Mouse (Mus musculus) limb, embryonic 10.5 days (tissue): Measurements from ENCODE around the gene Mcm8. TPM values are rescaled to one million over a fixed set of nuclear protein-coding genes. Genes with fewer than 3 reads are reported as not detected.
A peak's percentile ranks its signal among the peaks of the same experiment; 100 is the strongest.

Experiments
- DNase-seq: peaks from one replicate; pipeline ENCODE4 v3.0.0-alpha.2; 2017; ENCODE audit warnings: low spot score
- H3K27ac ChIP-seq: fragments of 300-500 bp; sonication (generic); 2 replicates; pipeline ENCODE4 v1.5.1; 2016; ENCODE audit warnings: mild to moderate bottlenecking
- H3K27me3 ChIP-seq: fragments of 300-500 bp; sonication (generic); 2 replicates; pipeline ENCODE4 v1.6.1; 2016; ENCODE audit warnings: low read depth, mild to moderate bottlenecking; ENCODE audit not compliant: poor library complexity, severe bottlenecking
- H3K36me3 ChIP-seq: fragments of 300-500 bp; sonication (generic); 2 replicates; pipeline ENCODE4 v1.6.1; 2016; ENCODE audit warnings: mild to moderate bottlenecking, moderate library complexity
- H3K4me1 ChIP-seq: fragments of 300-500 bp; sonication (generic); 2 replicates; pipeline ENCODE4 v1.6.1; 2016
- H3K4me3 ChIP-seq: fragments of 300-500 bp; sonication (generic); 2 replicates; pipeline ENCODE4 v1.5.1; 2016; ENCODE audit warnings: mild to moderate bottlenecking, moderate library complexity
- H3K9me3 ChIP-seq: fragments of 300-500 bp; sonication (generic); replicated peaks from 2 replicates; pipeline ENCODE4 v1.6.1; 2016; ENCODE audit warnings: mild to moderate bottlenecking
- WGBS: fragments of 180-500 bp; shearing (Covaris S2); methylation state at CpG from one replicate; pipeline ENCODE4 v1.1.7; 2016; 5-methylcytosine and 5-hydroxymethylcytosine counted together
- polyA plus RNA-seq: library from polyadenylated mRNA; unstranded; fragments of >200 nt; fragmentation: Nextera tagmentation; extraction: Ambion mirVana; gene quantifications from 2 replicates; pipeline ENCODE4 v1.2.1, GENCODE M21; 2016

Gene Mcm8
- polyA plus RNA-seq, result 30.2 and 30.6 TPM in 2 replicates

DNA sequence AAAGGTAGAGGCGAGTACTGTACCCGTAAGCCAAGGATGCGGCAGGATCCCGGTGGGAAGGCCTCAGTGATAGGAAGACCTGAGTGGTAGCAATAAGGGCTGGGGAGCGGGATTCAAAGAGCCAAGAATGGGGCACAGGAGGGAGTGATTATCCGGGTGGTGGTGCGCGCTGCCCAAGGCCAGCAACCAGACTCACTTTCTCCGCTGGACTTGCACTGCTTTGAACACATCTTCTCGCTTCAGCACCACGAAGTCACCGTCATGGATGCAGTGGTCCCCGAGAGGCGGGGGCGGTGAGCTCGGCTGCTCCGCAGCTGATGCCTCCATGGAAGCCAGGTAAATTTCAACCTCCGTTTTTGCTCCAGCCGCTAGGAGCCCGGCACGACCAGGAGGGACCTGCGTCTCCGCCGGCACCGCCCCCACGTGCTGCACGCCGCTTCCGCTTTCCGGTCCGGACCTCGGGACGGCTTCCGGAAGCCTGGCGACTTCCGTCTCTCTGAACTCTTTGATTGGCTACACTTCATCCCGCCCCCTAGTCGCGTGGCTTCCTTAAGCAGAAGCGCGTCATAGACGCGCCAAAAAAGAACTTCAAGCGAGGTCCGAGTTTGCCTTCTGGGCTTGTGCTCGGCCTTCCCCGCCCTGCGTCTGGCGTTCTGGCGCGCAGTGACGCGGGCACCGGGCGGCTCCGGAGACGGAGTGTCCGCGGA is at the start of gene Mcm8, which contains the start of gene Trmt6:
Mcm8 (plus strand) TSS at position 534 of the 707 bp plus-strand sequence.
Trmt6 (minus strand) TSS at position 448 of the 707 bp plus-strand sequence.
- no peaks in the 10 kb centered on the region for H3K9me3 ChIP-seq
- H3K4me3 ChIP-seq, result peak within 1 kb of the TSS; percentile 85
- WGBS, result under 1% methylated on average over 59 of the region's 59 CpGs
- peaks cover 56% of the 10 kb centered on the region for H3K36me3 ChIP-seq
- H3K27ac ChIP-seq, result peak within 1 kb of the TSS; percentile 91
- peak; percentile 96 for DNase-seq
- peaks cover 18% of the 10 kb centered on the region for H3K4me1 ChIP-seq
- no peaks in the 10 kb centered on the region for H3K27me3 ChIP-seq

GRCm38 (mm10) chr2:132770822-132771221 is 45.1 kb upstream of the Mcm8 start:
- Histone ChIP-seq H3K4me1 (no peaks in the 10 kb centered on the region), H3K27ac (no peak overlapping the region), H3K27me3 (no peaks in the 10 kb centered on the region), H3K9me3 (no peaks in the 10 kb centered on the region), H3K36me3 (no peaks in the 10 kb centered on the region), H3K4me3 (no peak overlapping the region)
- DNase-seq, result no peak
- 70% methylated on average over 1 of the region's 1 CpGs for whole genome bisulfite sequencing

- WGBS, result 12% methylated on average over 4 of the region's 4 CpGs
- Histone ChIP-seq H3K27me3 (peaks cover 6% of the 10 kb centered on the region; the same call in 1 of the 2 replicates), H3K4me1 (peaks cover 9% of the 10 kb centered on the region), H3K9me3 (no peaks in the 10 kb centered on the region), H3K27ac (no peak within 1 kb of the TSS), H3K36me3 (no peaks in the 10 kb centered on the region), H3K4me3 (peak within 1 kb of the TSS; percentile 56)
- DNase-seq, result no peak
These were observed 35.0 kb upstream of the Mcm8 start, which contains the start of gene Chgb for GRCm38 (mm10) chr2:132780978-132781377. TSS of gene Chgb (plus strand) at chr2:132781278.

DNA sequence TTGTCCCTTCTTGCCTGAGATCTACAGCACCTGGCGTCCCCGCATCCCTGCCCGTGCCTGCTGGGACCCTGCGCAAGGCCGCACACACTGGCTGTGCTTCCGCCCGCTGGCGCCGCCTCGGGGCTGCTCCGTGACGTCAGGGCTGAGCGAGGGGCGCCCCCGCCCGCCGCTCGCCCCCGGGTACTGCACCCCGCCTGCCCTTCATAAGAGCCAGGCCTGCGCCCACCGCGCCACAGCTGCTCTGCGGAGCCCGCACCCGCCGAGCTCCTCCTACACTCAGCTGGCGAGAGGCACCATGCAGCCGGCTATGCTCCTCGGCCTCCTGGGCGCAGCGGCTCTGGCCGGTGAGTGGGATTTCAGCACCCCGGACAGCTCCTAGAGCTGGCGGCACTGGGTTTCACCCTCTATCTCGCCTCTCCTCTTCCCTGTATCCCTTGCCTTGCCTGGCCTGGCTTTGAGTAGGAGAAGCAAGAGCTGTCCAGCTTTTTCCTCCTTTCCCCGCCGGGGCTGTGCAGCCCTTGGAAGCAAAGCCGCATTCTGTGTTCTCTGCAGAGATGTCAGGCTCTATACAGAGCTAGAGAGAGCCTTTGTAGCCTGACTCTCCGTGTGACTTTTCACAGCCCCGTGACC is 34.4 kb upstream of the Mcm8 start:
- Histone ChIP-seq H3K27ac (no peak overlapping the region), H3K4me1 (peaks cover 9% of the 10 kb centered on the region), H3K4me3 (peak overlapping the region; percentile 56), H3K9me3 (no peaks in the 10 kb centered on the region), H3K27me3 (peaks cover 6% of the 10 kb centered on the region; the same call in 1 of the 2 replicates), H3K36me3 (no peaks in the 10 kb centered on the region)
- WGBS, result under 1% methylated on average over 34 of the region's 41 CpGs
- DNase-seq, result peak; percentile 98

- Histone ChIP-seq H3K27ac (no peak overlapping the region), H3K36me3 (no peaks in the 10 kb centered on the region), H3K27me3 (peaks cover 6% of the 10 kb centered on the region; the same call in 1 of the 2 replicates), H3K4me1 (peaks cover 5% of the 10 kb centered on the region), H3K4me3 (no peak overlapping the region), H3K9me3 (no peaks in the 10 kb centered on the region)
- no peak for DNase-seq
- WGBS, result 84% methylated on average over 6 of the region's 6 CpGs
These were observed 31.9 kb upstream of the Mcm8 start for GRCm38 (mm10) chr2:132784039-132784438.

DNA sequence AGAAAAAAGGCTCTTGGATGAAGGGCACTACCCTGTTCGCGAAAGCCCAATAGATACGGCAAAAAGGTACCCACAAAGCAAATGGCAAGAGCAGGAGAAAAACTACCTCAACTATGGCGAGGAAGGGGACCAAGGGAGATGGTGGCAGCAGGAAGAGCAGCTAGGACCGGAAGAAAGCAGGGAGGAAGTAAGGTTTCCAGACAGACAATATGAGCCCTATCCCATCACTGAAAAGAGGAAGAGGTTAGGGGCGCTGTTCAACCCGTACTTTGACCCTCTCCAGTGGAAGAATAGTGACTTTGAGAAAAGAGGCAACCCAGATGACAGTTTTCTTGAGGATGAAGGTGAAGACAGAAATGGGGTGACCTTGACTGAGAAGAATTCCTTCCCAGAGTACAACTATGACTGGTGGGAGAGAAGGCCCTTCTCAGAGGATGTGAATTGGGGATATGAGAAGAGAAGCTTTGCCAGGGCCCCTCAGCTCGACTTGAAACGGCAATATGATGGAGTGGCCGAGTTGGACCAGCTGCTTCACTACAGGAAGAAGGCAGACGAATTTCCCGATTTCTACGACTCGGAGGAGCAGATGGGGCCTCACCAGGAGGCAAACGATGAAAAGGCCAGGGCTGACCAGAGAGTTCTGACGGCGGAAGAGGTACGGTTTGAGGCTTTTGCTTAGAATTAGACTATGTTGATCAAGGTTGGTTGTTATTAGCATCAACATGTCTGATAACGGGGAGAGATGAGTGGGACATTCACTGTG is 22.3 kb upstream of the Mcm8 start:
- Histone ChIP-seq H3K4me3 (no peak overlapping the region), H3K9me3 (no peaks in the 10 kb centered on the region), H3K27ac (no peak overlapping the region), H3K27me3 (no peaks in the 10 kb centered on the region), H3K4me1 (no peaks in the 10 kb centered on the region), H3K36me3 (no peaks in the 10 kb centered on the region)
- no peak for DNase-seq
- WGBS, result 90% methylated on average over 19 of the region's 19 CpGs

GRCm38 (mm10) chr2:132794204-132794586 is 21.7 kb upstream of the Mcm8 start:
- no peaks in the 10 kb centered on the region for H3K4me1 ChIP-seq
- 84% methylated on average over 7 of the region's 7 CpGs for WGBS
- no peaks in the 10 kb centered on the region for H3K27me3 ChIP-seq
- H3K9me3 ChIP-seq, result no peaks in the 10 kb centered on the region
- no peak overlapping the region for H3K4me3 ChIP-seq
- no peak for DNase-seq
- no peaks in the 10 kb centered on the region for H3K36me3 ChIP-seq
- H3K27ac ChIP-seq, result no peak overlapping the region

GRCm38 (mm10) chr2:132802976-132803375 is 13.0 kb upstream of the Mcm8 start:
- H3K27ac ChIP-seq, result no peak overlapping the region
- no peaks in the 10 kb centered on the region for H3K27me3 ChIP-seq
- 91% methylated on average over 2 of the region's 2 CpGs for WGBS
- peaks cover 51% of the 10 kb centered on the region for H3K36me3 ChIP-seq
- no peak for DNase-seq
- H3K4me3 ChIP-seq, result no peak overlapping the region
- no peaks in the 10 kb centered on the region for H3K4me1 ChIP-seq
- H3K9me3 ChIP-seq, result no peaks in the 10 kb centered on the region

GRCm38 (mm10) chr2:132841071-132841470 is 25.1 kb downstream of the Mcm8 start:
- Histone ChIP-seq H3K27ac (no peak overlapping the region), H3K4me3 (no peak overlapping the region), H3K36me3 (peaks cover 68% of the 10 kb centered on the region), H3K9me3 (no peaks in the 10 kb centered on the region), H3K4me1 (no peaks in the 10 kb centered on the region), H3K27me3 (no peaks in the 10 kb centered on the region)
- WGBS, result 94% methylated on average over 4 of the region's 4 CpGs
- no peak for DNase-seq

DNA sequence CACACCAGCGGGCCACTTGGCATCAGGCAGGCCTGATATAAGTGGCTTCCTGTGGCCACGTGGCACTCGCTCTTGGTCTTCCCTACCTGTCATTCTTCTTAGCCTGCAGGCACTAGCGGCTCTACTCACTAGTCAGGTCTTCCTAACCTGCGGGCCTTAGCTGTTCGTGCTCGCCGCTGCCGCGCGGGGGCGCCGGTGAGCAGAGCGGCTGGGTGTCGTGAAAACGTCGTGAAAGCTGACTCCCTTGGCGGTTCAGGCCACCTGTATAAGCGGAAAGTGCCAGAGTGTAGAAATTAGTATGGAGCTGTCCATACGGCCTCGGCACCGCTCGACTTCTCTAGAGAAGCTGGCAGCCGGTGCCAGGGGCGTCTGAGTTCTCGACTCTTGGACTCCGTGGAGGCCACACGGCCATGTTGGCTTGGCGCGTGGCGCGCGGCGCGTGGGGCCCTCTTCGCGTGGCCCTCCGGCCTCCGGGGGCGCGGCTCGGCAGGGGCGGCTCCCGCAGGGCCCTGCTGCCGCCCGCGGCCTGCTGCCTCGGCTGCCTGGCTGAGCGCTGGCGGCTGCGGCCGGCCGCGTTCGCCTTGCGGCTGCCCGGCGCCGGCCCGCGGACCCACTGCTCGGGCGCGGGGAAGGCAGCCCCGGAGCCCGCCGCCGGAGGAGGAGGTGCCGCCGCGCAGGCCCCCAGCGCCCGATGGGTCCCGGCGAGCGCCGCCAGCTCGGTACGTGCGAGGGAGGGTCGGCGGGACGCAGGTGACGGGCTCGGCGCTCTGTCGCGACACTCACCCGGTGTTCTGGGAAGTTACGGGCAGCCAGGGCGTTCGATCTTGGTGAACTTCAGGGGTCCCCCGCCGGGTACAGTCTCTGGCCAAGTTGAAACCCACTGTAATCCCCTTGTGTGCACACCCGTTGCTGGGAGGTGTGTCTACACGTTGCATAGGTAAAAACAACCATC is 30.7 kb downstream of the Mcm8 start, which contains the start of gene Crls1:
Crls1 (plus strand) TSS at position 260 of the 952 bp plus-strand sequence.
- DNase-seq, result peak; percentile 100
- 2% methylated on average over 95 of the region's 96 CpGs for WGBS
- Histone ChIP-seq H3K4me1 (peaks cover 13% of the 10 kb centered on the region), H3K4me3 (peak within 1 kb of the TSS; percentile 94), H3K9me3 (no peaks in the 10 kb centered on the region), H3K27ac (peak within 1 kb of the TSS; percentile 90), H3K27me3 (no peaks in the 10 kb centered on the region), H3K36me3 (peaks cover 34% of the 10 kb centered on the region)

GRCm38 (mm10) chr2:132847581-132847980 is 31.6 kb downstream of the Mcm8 start:
- Histone ChIP-seq H3K27me3 (no peaks in the 10 kb centered on the region), H3K9me3 (no peaks in the 10 kb centered on the region), H3K36me3 (peaks cover 37% of the 10 kb centered on the region), H3K27ac (no peak overlapping the region), H3K4me1 (peaks cover 13% of the 10 kb centered on the region), H3K4me3 (peak overlapping the region; percentile 94)
- no peak for DNase-seq
- WGBS, result 24% methylated on average over 7 of the region's 7 CpGs

- Histone ChIP-seq H3K36me3 (peaks cover 40% of the 10 kb centered on the region), H3K4me3 (no peak overlapping the region), H3K27me3 (no peaks in the 10 kb centered on the region), H3K27ac (no peak overlapping the region), H3K9me3 (no peaks in the 10 kb centered on the region), H3K4me1 (peaks cover 13% of the 10 kb centered on the region)
- no peak for DNase-seq
- 95% methylated on average over 4 of the region's 4 CpGs for WGBS
These were observed 32.4 kb downstream of the Mcm8 start for GRCm38 (mm10) chr2:132848361-132848760.
